Mouse (Mus musculus): ENCODE results near the gene Med4.

DNA sequence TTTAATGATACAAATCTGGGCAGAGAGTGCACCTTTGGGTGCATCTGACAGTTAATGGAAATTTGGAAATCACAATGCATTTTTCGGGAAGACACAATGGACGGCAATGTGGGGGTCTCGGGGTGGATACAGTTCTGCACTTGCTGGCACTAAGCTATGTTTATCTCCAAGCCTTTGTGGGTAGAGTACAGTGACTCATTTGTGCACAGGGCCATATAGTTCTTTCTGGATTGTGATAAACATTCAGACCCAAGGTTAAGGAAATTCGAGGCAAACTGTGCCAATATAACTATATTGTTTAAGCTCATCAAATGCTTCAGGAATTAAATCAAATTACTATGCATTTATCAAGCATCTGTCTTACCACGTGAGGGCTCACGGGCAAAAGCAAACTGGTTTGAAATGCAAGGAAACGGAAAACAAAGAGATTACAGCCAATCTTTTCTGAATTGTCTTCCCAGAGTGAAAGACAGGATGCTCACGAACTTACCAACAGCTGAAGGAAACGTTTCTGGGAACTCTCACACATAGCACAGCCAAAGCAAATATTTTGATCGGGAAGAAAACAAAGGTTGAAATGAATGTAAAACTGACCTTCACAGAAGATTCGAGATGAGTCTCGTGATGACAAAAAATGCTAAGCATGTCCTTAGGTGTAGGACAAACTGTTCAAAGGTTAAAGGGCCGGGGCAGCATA is 6.4 kb upstream of the Med4 start:
- TF ChIP-seq CTCF (IDR thresholded peaks at IDR 0.05; ENCODE audit: extremely low read depth, insufficient read depth, low read length) (no peak), POLR2A (IDR thresholded peaks at IDR 0.05; ENCODE audit: extremely low read depth, insufficient read depth, low read length) (no peak)

Measured in cortical plate, adult 2 months (tissue).